Mouse (Mus musculus): ENCODE data around the gene Bag2. TPM values are rescaled to one million over a fixed set of nuclear protein-coding genes. Genes with fewer than 3 reads are reported as not detected.

Gene Bag2
- total and polyA plus RNA-seq, 3 experiments: 74.2 to 88.8 TPM; not detected in 1

- no peaks in the 10 kb centered on the region for H3K27me3 ChIP-seq (ENCODE audit: control insufficient read depth in 1 of 2, insufficient read depth in 2 of 2, low read length in 2 of 2)
- TF ChIP-seq SMC3 (IDR thresholded peaks at IDR 0.05; ENCODE audit: low read depth, low read length): no peak
- peaks cover 5% of the 10 kb centered on the region; the same call in 1 of the 2 replicates for H3K79me2 ChIP-seq (ENCODE audit: control insufficient read depth, insufficient read depth, low read length, poor library complexity)
- H3K36me3 ChIP-seq (ENCODE audit: control insufficient read depth in 1 of 2, insufficient read depth in 2 of 2, low read length in 2 of 2): peaks cover 2 to 5% of the 10 kb centered on the region in 2 experiments
- no peak overlapping the region for H3K27ac ChIP-seq (ENCODE audit: control insufficient read depth, low read depth, low read length)
- H3K4me1 ChIP-seq (ENCODE audit: control insufficient read depth in 1 of 2, insufficient read depth in 2 of 2, low read length in 2 of 2): no peaks in the 10 kb centered on the region
- H3K9ac ChIP-seq (ENCODE audit: control insufficient read depth, low read depth, low read length, poor library complexity, severe bottlenecking): no peak overlapping the region
- H3K4me3 ChIP-seq (ENCODE audit: control insufficient read depth in 1 of 2, insufficient read depth in 1 of 2, low read depth in 2 of 2, low read length in 2 of 2): no peak overlapping the region
- no peak for DNase-seq (ENCODE audit: low read depth, low spot score)
- H3K9me3 ChIP-seq (replicated peaks; ENCODE audit: insufficient read depth, low read length): no peaks in the 10 kb centered on the region
Measured at GRCm38 (mm10) chr1:33788493-33788892, 30.9 kb upstream of the Bag2 start.

GRCm38 (mm10) chr1:33788072-33788471 lies 30.5 kb upstream of the Bag2 start:
- Histone ChIP-seq H3K4me3 (ENCODE audit: control insufficient read depth in 1 of 2, insufficient read depth in 1 of 2, low read depth in 2 of 2, low read length in 2 of 2) (no peak overlapping the region), H3K27me3 (ENCODE audit: control insufficient read depth in 1 of 2, insufficient read depth in 2 of 2, low read length in 2 of 2) (no peaks in the 10 kb centered on the region), H3K36me3 (ENCODE audit: control insufficient read depth in 1 of 2, insufficient read depth in 2 of 2, low read length in 2 of 2) (peaks cover 4 to 5% of the 10 kb centered on the region in 2 experiments), H3K9me3 (replicated peaks; ENCODE audit: insufficient read depth, low read length) (no peaks in the 10 kb centered on the region), H3K27ac (ENCODE audit: control insufficient read depth, low read depth, low read length) (no peak overlapping the region), H3K79me2 (ENCODE audit: control insufficient read depth, insufficient read depth, low read length, poor library complexity) (peaks cover 3% of the 10 kb centered on the region; the same call in 1 of the 2 replicates), H3K4me1 (ENCODE audit: control insufficient read depth in 1 of 2, insufficient read depth in 2 of 2, low read length in 2 of 2) (no peaks in the 10 kb centered on the region), H3K9ac (ENCODE audit: control insufficient read depth, low read depth, low read length, poor library complexity, severe bottlenecking) (no peak overlapping the region)
- TF ChIP-seq USF1 (IDR thresholded peaks at IDR 0.05; ENCODE audit: low read depth, low read length): no peak
- no peak for TF ChIP-seq ZNF384 (IDR thresholded peaks at IDR 0.05; ENCODE audit: low read depth, low read length)
- no peak for TF ChIP-seq MAZ (IDR thresholded peaks at IDR 0.05; ENCODE audit: low read depth, low read length)
- TF ChIP-seq CHD2 (IDR thresholded peaks at IDR 0.05; ENCODE audit: low read length): no peak
- TF ChIP-seq EP300 (IDR thresholded peaks at IDR 0.05; ENCODE audit: low read depth in 1 of 2, low read length in 2 of 2): no peak
- no peak for TF ChIP-seq MYC (IDR thresholded peaks at IDR 0.05; ENCODE audit: low read depth, low read length)
- no peak for TF ChIP-seq TCF12 (IDR thresholded peaks at IDR 0.05; ENCODE audit: low read depth, low read length)
- TF ChIP-seq ELF1 (IDR thresholded peaks at IDR 0.05; ENCODE audit: low read depth, low read length): no peak
- TF ChIP-seq NELFE (IDR thresholded peaks at IDR 0.05; ENCODE audit: low read depth, low read length): no peak
- TF ChIP-seq HCFC1 (IDR thresholded peaks at IDR 0.05; ENCODE audit: low read depth, low read length): no peak
- no peak for TF ChIP-seq MYB (IDR thresholded peaks at IDR 0.05; ENCODE audit: low read depth, low read length)
- no peak for TF ChIP-seq POLR2AphosphoS5 (IDR thresholded peaks at IDR 0.05; ENCODE audit: borderline replicate concordance, low read depth, low read length)
- no peak for TF ChIP-seq CTCF (IDR thresholded peaks at IDR 0.05 in 2 of 3, conservative IDR thresholded peaks at IDR 0.05 in 1 of 3; ENCODE audit: control insufficient read depth in 1 of 3, insufficient read depth in 1 of 3, low read depth in 2 of 3, low read length in 3 of 3, poor library complexity in 1 of 3, severe bottlenecking in 1 of 3)
- TF ChIP-seq ZC3H11A (IDR thresholded peaks at IDR 0.05; ENCODE audit: low read depth, low read length): no peak
- TF ChIP-seq POLR2AphosphoS2 (IDR thresholded peaks at IDR 0.05; ENCODE audit: low read length): no peak
- no peak for TF ChIP-seq MEF2A (IDR thresholded peaks at IDR 0.05; ENCODE audit: extremely low read depth, insufficient replicate concordance, low read depth, low read length, poor library complexity, severe bottlenecking)
- TF ChIP-seq MAFK (IDR thresholded peaks at IDR 0.05; ENCODE audit: borderline replicate concordance, low read depth, low read length): no peak
- DNase-seq (ENCODE audit: low read depth, low spot score): no peak

Measured in MEL (cell line).